Mouse (Mus musculus) thymus, postnatal 36 days (tissue): ENCODE data around the gene E130114P18Rik.
A peak's percentile ranks its signal among the peaks of the same experiment; 100 is the strongest.

Experiments
- DNase-seq, 2 experiments: peaks; one replicate each; pipeline ENCODE4 v3.0.0; 2022; ENCODE audit warnings: mixed read lengths in 2 of 2

E130114P18Rik gene

GRCm38 (mm10) chr4:97751030-97751482 is 26.8 kb downstream of the E130114P18Rik start:
- peak; percentile 88 to 89 for DNase-seq

- DNase-seq, result no peak
Measured at GRCm38 (mm10) chr4:97750401-97750800, 27.5 kb downstream of the E130114P18Rik start.

GRCm38 (mm10) chr4:97746106-97746900 is 31.6 kb downstream of the E130114P18Rik start:
- no peak for DNase-seq

GRCm38 (mm10) chr4:97745296-97746105 is 32.4 kb downstream of the E130114P18Rik start:
- peak; percentile 76 to 77 for DNase-seq

DNA sequence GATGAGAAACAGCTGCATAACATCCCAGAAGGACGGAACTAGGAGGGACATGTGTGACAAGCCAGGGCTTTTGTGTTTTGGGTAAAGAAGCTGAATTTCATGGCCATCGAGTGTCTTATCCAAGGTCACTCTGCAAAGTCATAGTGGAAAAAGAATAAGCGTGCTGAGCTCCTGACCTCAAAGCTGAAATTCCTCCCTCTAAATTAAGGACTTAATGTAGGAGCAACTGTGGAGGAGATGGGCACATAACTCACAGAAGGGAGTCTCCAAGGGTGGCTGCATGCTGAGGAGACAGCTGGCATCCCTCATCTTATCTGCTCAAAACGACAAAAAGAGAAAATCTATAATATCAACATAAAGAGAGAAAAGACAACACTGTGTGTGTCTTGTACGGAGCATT is 33.9 kb downstream of the E130114P18Rik start:
- DNase-seq, result no peak

GRCm38 (mm10) chr4:97733392-97733791 is 44.5 kb downstream of the E130114P18Rik start:
- no peak for DNase-seq

DNA sequence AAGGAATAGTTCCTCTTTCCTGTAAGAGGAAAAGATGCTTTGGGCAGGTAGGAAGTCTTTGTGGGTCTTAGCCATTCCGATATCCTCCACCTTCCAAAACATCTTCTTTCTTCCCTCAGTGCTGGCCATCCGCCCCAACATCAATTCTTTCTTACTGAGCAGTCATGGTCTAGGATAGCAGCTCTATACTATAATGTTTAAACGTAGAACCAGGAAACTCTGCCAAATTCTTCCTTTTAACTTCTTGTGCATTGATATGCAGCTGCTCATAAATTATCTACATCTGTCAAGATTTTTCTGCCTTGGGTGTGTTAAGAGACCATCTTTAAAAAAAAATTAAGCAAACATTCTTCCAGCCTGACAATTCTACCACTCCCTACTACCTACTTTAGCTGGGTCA is 47.5 kb downstream of the E130114P18Rik start:
- no peak for DNase-seq

DNA sequence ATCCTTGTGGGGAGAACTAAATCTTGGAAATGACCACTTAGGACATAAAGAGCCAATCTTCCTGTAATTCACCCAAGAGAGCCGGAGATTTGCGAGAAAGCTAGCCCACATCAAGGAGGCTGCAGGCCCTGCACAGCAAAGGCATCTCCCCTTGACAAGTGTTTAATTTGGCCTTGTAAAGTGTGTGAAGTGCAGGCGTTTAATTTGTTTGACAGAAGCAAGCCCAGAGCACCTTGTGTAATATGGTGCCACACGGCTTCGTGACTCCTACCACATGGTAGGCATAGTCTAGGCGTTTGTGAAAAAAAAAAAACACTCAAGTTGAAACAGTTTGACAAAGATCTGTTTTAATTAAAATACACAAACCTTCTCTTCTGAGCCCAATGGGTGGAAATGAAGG is 47.9 kb downstream of the E130114P18Rik start:
- DNase-seq, result no peak

DNA sequence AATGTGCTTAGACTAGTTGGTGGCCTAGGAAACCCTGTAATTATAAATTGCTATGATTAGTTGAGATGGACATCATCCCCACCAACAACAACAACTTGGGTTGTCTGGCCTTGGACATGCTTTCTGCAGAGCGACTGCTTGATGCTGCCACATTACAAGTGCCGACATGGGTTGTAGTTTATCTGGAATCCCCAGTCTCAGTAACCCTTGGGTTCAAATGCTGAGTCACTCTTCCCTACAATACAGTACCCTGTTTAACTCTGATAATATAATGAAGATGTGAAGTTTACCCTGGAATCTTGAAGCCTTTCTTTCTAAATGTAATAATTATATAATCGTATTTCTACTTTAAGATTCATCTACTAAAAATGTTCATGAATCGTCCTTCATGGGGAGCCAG is 49.4 kb downstream of the E130114P18Rik start:
- no peak for DNase-seq

DNA sequence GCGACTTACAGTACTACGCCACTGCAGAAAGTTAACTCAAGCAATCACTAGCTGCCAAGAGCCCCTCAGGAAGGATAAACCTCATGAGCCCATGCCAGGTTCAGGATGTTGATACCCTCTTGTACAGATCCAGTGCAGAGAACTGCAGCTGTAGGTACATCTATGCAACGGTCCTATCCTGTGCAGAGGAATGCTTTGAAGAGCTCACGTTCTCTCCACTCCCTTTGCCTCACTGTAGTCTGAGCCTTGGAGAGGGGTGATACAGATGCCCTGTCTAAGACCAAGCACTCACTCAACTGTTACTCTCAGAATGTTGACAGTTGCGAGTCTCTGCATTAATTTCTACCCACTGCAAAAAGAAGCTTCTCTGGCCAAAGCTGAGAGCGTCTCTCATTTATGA is 54.5 kb downstream of the E130114P18Rik start:
- DNase-seq, result no peak

DNA sequence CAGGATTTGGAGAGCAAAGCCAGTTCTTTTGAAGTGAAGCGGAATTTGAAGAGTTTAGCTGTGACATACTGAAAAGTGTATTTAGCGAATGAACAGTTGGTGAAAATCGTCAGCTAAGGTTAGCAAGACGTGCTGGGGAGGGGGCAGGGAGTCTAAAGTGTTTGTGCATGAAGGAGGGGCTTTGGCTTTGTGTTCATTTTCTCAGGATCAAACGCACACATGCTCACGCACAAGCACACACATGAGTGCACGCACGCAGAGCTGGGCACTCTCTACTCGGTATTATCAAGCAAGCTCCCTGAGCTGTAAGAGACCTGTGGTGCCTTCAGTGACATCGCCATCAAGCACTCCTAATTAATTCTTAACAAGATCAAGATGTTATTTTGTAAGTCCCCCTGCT is 55.2 kb downstream of the E130114P18Rik start:
- DNase-seq, result no peak

- no peak for DNase-seq
Measured at GRCm38 (mm10) chr4:97714616-97715015, 63.3 kb downstream of the E130114P18Rik start.

DNA sequence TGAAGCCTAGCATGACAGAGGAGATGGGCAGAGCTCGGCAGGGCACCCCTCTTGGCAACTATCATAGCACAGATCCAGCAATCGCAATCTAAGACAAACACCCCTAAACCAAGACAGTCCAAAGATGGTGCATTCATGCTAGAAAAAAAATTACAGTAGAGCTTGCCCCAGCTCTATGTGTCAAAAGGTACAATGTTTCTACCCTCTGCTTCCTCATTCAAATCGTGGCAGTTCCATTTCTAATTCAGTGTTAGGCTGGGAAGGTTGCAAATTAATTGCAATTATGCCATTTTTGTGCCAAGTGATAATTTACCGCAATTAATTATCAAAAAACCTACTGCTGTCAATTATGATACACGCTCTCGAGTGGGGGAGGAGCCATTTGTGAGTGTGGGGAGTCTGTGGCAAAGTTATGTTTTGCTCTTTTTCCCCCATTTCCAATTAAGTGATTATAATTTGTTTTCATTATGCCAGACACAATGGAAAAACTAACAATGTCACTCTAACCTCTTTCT is 63.7 kb downstream of the E130114P18Rik start:
- DNase-seq, result no peak

- DNase-seq, result no peak
Measured at GRCm38 (mm10) chr4:97712547-97712946, 65.3 kb downstream of the E130114P18Rik start.

- DNase-seq, result no peak
Measured at GRCm38 (mm10) chr4:97710048-97710765, 67.7 kb downstream of the E130114P18Rik start.

DNA sequence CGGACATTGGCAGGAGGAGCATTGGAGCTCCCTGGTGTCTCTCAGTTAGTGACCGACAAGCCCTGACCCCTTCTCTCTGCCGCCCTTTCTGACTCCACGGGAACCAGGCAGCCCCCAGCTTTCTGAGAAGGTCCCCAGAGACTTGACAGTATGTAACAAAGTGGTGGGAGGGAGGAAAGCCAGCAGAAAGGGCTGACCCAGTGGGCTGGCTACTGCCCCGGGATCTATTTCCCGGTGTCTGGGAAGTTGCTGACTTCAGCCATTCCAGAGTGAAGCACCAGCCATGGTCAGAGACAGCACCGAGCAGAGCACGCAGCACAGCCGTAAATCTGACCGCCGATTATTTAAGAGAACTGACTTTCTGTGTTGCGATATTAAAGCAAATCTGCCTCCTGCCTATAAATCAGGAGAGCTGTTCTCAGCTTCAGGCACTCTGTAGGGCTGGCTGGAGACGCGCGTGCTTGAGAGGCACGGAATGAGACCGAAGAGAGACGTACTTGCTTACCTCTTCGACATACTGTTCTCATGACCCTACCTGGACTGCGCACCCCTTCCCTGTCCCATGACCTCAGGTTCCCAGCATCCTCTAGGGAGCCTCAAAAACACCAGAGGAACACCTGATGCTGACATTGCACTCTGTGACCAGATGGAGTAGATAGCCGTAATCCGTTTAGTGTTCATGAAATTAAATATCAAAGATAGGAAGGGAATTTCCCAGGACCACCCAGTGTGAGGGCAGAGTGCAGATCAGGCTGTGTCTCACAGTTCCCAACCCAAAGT is 70.3 kb downstream of the E130114P18Rik start:
- no peak for DNase-seq

- DNase-seq, result no peak
Measured at GRCm38 (mm10) chr4:97696684-97697615, 80.9 kb downstream of the E130114P18Rik start.

- no peak for DNase-seq
Measured at GRCm38 (mm10) chr4:97695414-97696040, 82.4 kb downstream of the E130114P18Rik start.

DNA sequence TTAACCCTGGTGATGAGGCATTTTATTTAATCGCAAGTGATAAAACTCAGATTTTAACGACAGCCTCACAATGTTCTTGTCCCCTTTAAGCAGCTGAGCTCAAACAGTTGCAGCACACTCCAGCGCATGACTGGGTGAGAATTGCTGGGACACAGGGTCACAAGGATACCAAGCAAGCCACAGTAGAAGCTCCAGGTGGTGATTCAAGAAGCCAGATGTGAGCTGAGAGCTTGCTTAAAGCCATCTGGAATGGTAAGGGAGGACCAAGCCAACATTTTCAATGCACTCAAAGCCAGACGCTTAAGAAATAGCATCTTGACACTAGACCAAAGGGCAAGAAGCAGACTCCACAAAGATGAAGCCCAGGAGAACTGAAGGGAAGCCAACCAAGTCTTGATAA is 83.9 kb downstream of the E130114P18Rik start:
- no peak for DNase-seq

GRCm38 (mm10) chr4:97693054-97693453 is 84.8 kb downstream of the E130114P18Rik start:
- no peak for DNase-seq

DNA sequence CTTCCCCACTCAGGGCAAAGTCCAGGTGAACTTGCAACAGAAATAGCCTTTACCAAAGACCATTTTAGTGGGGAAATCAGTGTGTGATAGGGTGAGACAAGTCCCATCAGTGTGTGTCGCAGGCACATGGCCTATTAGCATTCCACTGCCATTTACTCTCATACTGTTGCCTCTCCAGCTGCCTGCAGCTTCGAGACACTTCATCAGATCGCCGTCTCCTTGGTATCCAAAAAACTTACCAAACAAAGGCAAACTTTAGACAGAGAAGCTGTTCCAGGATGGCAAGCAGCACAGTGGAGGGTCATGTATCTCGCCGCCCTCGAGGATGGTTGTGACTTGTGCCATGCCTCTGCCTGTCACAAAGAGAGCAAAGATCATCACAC is 87.5 kb downstream of the E130114P18Rik start:
- no peak for DNase-seq
